Mouse (Mus musculus) heart, postnatal 0 days (tissue): ENCODE results near the gene Srpk1.

Experiments used
- CTCF ChIP-seq: IDR thresholded peaks from 2 replicates; pipeline ENCODE4 v1.5.1; 2016; ENCODE audit warnings: antibody characterized with exemption, control low read depth, low read depth
- EP300 ChIP-seq: IDR thresholded peaks from 2 replicates; pipeline ENCODE4 v1.6.1; 2016; ENCODE audit warnings: antibody characterized with exemption, low read depth

DNA sequence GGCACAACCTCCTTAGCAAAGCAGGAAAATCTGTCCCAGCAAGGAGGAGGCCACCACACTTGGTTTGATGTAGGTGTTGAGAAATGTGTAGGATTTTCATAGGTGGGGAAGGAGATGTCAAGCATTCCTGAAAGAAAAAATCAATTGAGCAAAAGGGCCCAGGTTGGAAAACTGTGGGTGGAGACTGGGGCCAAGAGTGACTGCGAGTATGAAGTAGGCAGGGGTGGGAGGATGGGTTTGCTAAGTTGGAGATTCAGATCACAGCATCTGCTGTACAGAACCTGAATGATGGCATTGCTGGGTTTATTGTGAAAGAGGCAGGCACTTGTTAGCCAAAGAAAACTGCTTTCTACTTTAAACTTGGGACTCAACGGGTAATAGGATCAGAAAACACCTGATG lies 2.3 kb upstream of the Srpk1 start:
- TF ChIP-seq CTCF: no peak
- TF ChIP-seq EP300: no peak
